Mouse (Mus musculus) limb, embryonic 11.5 days (tissue): ENCODE measurements around the gene Tmem108. TPM values are rescaled to one million over a fixed set of nuclear protein-coding genes. Genes with fewer than 3 reads are reported as not detected.

ENCODE experiments used
- ATAC-seq: fragments of 200-750 bp; cut with Nextera tagmentation; 2 replicates; pipeline ENCODE4 v1.8.0; 2017; ENCODE audit warnings: low read depth; ENCODE audit not compliant: insufficient number of reproducible peaks, low FRiP score, low TSS enrichment
- DNase-seq: peaks from one replicate; pipeline ENCODE4 v3.0.0-alpha.2; 2015; ENCODE audit warnings: low spot score
- H3K27ac ChIP-seq: fragments of 300-500 bp; sonication (generic); replicated peaks from 2 replicates; pipeline ENCODE4 v1.5.1; 2014; ENCODE audit warnings: low read depth, mild to moderate bottlenecking, low read length
- H3K27me3 ChIP-seq: fragments of 300-500 bp; sonication (generic); 2 replicates; pipeline ENCODE4 v1.6.1; 2014; ENCODE audit warnings: mild to moderate bottlenecking, low read length, mixed read lengths; ENCODE audit not compliant: control insufficient read depth, insufficient read depth
- H3K36me3 ChIP-seq: fragments of 300-500 bp; sonication (generic); 2 replicates; pipeline ENCODE4 v1.6.1; 2014; ENCODE audit warnings: mild to moderate bottlenecking, low read length, moderate library complexity, mixed read lengths; ENCODE audit not compliant: control insufficient read depth, insufficient read depth
- H3K4me1 ChIP-seq: fragments of 300-500 bp; sonication (generic); 2 replicates; pipeline ENCODE4 v1.6.1; 2014; ENCODE audit warnings: low read length, mixed read lengths; ENCODE audit not compliant: control insufficient read depth, insufficient read depth
- H3K4me2 ChIP-seq: fragments of 300-500 bp; sonication (generic); 2 replicates; pipeline ENCODE4 v1.6.1; 2014; ENCODE audit warnings: low read depth, mild to moderate bottlenecking, moderate library complexity; ENCODE audit not compliant: severe bottlenecking
- H3K4me3 ChIP-seq: fragments of 300-500 bp; sonication (generic); 2 replicates; pipeline ENCODE4 v1.5.1; 2014; ENCODE audit warnings: low read depth, low read length
- H3K9ac ChIP-seq: fragments of 300-500 bp; sonication (generic); 2 replicates; pipeline ENCODE4 v1.6.1; 2014; ENCODE audit warnings: mild to moderate bottlenecking, low read length
- H3K9me3 ChIP-seq: fragments of 300-500 bp; sonication (generic); 2 replicates; pipeline ENCODE4 v1.6.1; 2016; ENCODE audit warnings: low read length; ENCODE audit not compliant: control insufficient read depth
- WGBS: fragments of 180-500 bp; shearing (Covaris S2); extraction: QIAGEN DNeasy Blood & Tissue Kit; methylation state at CpG from one replicate; pipeline ENCODE4 v1.1.7; 2014; 5-methylcytosine and 5-hydroxymethylcytosine counted together
- polyA plus RNA-seq: library from polyadenylated mRNA; unstranded; fragments of >200 nt; fragmentation: Nextera tagmentation; extraction: Ambion mirVana; gene quantifications from 2 replicates; pipeline ENCODE4 v1.2.1, GENCODE M21; 2014

The Tmem108 gene
- polyA plus RNA-seq, 1 experiment from 2014 or later, result 11.9 TPM

GRCm38 (mm10) chr9:103440597-103440996 lies 321.0 kb downstream of the Tmem108 start:
- DNase-seq (no peak), ATAC-seq (no peak)
- Histone ChIP-seq H3K4me2 (no peak overlapping the region), H3K4me1 (no peaks in the 10 kb centered on the region), H3K27ac (no peak overlapping the region), H3K9ac (no peak overlapping the region), H3K4me3 (no peak overlapping the region), H3K9me3 (no peaks in the 10 kb centered on the region; the same call in 1 of the 2 replicates), H3K27me3 (no peaks in the 10 kb centered on the region), H3K36me3 (no peaks in the 10 kb centered on the region)
- WGBS, result 71% methylated on average over 3 of the region's 3 CpGs

DNA sequence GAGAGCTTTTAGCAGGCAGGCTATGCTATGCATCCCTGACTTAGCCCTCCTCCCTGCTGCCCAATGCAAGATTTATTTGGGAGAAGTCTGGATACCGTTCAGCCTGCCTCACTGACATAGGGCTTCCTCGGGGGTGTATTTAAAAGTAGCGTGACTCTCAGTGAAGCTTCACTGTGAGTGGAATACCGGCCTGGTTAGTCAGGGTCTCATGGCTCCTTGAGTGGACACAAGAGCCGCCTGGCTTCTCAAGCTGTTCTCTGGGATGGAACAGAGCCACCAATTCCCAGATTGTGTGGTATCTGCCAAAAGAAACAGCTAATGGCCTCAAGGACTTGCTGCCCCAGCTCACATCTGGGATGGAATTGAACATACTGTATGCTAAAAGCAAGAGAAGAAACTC lies 324.5 kb downstream of the Tmem108 start:
- H3K4me2 ChIP-seq, result no peak overlapping the region
- no peak for ATAC-seq
- 74% methylated on average over 5 of the region's 5 CpGs for WGBS
- no peak for DNase-seq
- no peaks in the 10 kb centered on the region for H3K36me3 ChIP-seq
- H3K9ac ChIP-seq, result no peak overlapping the region
- H3K27ac ChIP-seq, result no peak overlapping the region
- H3K9me3 ChIP-seq, result no peaks in the 10 kb centered on the region
- no peak overlapping the region for H3K4me3 ChIP-seq
- H3K4me1 ChIP-seq, result peaks cover 8% of the 10 kb centered on the region; the same call in 1 of the 2 replicates
- H3K27me3 ChIP-seq, result no peaks in the 10 kb centered on the region

- H3K36me3 ChIP-seq, result no peaks in the 10 kb centered on the region
- peaks cover 10% of the 10 kb centered on the region; the same call in 1 of the 2 replicates for H3K4me1 ChIP-seq
- no peak overlapping the region for H3K27ac ChIP-seq
- H3K9me3 ChIP-seq, result no peaks in the 10 kb centered on the region
- 59% methylated on average over 4 of the region's 4 CpGs for WGBS
- DNase-seq (no peak), ATAC-seq (no peak)
- H3K27me3 ChIP-seq, result no peaks in the 10 kb centered on the region
- no peak overlapping the region for H3K4me3 ChIP-seq
- H3K4me2 ChIP-seq, result no peak overlapping the region
- H3K9ac ChIP-seq, result no peak overlapping the region
Observed at GRCm38 (mm10) chr9:103434116-103434515, 327.5 kb downstream of the Tmem108 start.

Other genes with a start within 250 kb of the Tmem108 start
- gene Nphp3, start 240.7 kb upstream of the Tmem108 start, polyA plus RNA-seq, result 5.5 and 6.1 TPM in 2 replicates